Mouse (Mus musculus) hematopoietic stem cell, adult 5-6 weeks (primary cell): ENCODE data around the gene Wfikkn2. TPM values are rescaled to one million over a fixed set of nuclear protein-coding genes. Genes with fewer than 3 reads are reported as not detected.

Source experiments
- ATAC-seq, 2 experiments: fragments of 125-278 bp in 1 of 2; replicated peaks in 1 of 2; 2 replicates each; pipeline ENCODE4 v1.8.0; 2016 to 2017; ENCODE audit warnings: inconsistent platforms in 2 of 2, mild to moderate bottlenecking in 2 of 2, moderate number of reproducible peaks in 2 of 2, low read depth in 1 of 2, moderate TSS enrichment in 1 of 2; ENCODE audit not compliant: low FRiP score in 2 of 2, poor library complexity in 2 of 2, severe bottlenecking in 2 of 2, insufficient read depth in 1 of 2, low TSS enrichment in 1 of 2
- total RNA-seq: library from RNA; stranded (forward); fragments of 172-1452, 232-1000 nt; gene quantifications from 2 replicates; pipeline ENCODE4 v1.2.3, GENCODE M21; 2017

The Wfikkn2 gene
- total RNA-seq, result 0.30 and 0.50 TPM in 2 replicates

DNA sequence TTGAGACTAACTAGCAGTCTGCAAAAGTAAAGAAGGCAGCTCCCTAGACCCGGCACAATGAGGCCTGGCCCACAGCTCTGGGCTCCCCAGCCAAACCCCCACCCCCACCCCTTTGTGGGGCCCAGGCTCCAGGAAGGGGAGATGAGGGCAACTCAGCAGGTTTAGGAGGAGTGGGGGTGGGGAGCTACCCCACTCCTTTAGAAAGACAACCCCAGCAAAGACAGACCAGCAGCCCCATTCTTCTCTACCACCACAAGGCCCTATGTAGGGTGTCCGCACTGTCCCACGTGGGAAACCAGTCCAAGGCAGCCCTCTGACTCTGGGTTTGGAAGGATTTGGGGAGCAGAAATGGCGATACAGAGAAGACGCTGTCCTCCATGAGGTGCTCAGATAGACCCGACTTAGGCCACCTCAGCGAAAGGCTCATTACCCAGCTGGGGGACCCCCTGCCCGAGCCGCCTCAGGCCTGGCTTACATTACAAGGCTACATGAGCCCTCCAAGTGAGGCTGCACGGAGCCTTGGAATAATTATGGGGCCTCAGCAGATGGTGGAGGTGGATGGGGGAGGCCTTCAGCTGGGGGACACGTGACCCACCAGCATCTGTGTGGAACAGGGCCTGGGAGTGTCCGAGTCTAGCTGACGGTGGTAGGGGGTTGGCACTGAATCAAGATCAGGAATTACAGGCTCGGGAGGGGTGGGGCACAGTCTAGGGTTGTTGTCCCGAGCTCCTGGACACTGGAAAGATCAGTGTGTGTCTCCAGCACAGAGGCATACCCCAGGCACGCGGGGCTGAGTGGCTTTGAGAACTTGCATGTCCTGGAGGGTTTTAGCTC, at the start of gene Wfikkn2:
Gene Wfikkn2 (minus strand): TSS at position 51 of the 834 bp plus-strand sequence.
- no peak for ATAC-seq

DNA sequence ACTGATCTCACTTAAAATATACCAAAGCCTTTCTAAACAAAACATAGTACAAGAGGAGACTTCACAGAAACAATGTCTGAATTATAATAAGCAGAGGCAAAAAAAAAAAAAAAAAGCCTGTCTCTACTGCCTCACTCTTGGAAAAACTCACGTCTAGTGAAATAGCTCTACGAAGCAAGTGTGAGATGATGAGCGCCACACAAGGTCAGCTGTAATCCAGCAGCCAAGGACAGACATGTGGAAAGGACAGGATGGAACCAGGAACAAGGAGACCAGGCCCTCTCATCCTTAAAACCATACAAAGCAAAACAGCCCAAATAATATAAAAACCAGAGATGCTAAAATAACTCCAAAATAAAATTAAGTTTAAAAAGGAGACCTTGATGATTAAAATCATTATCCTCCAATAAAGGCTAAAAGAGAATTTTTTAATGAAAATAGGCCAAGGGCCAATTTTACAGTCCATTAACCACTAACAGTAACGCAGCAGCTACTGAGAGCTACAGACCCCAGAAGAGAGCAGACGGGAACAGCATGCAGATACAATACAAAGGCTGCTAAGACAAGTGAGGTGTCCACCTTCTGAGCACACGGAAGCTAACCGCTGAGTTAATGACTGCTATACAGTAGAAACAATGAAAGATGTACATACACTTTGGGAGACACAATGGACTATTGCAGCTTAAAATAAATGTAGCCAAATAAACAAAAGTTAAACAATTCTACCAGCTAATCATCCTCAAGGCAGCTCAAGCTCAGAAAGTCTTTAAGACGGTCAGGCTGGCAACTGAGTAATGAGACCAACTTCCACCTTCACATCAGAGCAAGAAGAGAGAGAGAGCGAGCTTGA, 49.4 kb upstream of the Wfikkn2 start:
- ATAC-seq, result no peak

DNA sequence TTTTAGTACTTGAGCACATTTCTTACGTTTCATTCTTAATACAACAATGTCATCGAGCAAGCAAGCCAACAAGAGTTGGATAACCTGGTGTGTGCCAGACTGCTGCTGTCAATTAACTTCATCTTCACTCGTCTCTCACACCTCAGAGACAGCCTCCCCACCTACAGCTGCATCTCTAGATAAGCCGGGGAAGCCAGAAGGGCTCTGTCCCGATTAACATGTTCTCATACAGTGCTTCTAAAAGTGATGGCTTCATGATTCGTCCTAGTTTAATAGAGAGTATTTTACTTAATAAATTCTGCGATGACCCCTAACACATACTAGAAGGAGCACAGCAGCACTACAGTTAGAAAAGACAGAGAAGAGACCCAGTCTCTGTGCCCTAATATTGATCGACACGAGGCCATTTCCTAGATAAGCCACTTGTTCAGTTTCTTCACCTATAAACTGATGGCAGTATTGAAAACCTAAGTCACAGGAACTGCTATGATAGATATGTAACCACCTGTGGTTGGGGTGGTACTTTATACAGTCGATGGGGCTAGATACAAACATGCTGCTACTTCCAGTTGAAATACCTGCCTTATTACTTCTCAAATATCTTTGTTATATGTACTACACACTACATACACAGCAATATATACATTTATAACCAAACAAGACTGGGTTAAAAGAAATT, 44.4 kb upstream of the Wfikkn2 start:
- 0 out of 4 replicates have a peak, but pooled peaks of 1 of the 2 experiments have one; percentile 29 for ATAC-seq

DNA sequence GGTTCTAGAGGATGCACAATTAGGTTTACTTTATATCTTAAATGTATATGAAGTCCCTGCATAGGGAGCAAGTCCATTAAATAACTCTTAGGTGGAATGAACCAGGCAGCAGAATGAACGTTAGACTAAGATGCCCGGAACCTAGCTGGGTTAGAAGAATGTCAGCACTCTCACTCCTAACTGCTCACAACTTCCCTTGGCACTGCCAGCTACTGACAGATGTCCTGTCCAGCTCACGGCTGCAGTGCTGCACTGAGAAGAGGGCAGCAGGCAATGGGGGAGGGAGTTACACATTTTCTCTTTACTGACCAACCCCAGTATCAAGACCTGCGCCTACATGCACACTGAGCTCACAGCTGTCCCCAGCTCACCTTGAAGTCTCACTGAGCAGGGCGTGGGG, 41.3 kb upstream of the Wfikkn2 start:
- no peak for ATAC-seq

DNA sequence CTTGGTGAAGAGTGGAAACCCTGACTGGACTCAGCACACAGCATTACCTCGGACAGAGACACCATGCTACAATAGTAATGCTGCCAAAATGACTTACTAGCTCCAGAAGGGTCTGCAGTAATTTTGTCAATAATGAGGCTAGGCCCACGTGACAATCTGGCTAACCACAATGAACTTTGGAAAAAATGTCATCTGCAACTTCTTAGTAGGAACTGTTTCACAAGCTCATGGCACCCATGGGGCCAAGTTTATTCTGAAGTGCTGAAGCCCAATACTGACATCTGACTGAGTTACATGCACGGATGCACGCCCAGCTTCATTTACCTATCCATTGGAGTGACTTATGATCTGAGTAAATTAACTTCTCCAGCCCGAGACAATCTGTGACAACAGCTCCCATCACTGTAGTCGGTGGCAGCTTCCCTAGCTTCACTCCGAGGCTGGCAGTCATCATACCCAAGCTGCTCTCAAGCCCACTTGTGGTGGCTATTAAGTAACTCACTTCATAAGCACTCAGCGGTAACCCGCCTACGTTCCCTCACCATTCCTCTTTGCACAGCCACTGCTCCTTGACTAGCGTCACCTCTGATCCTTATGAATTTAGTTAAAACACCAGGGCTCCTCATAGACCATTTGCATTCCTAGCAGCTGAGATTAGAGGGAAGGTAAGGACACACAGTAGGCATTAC, 40.2 kb upstream of the Wfikkn2 start:
- ATAC-seq, result no peak

DNA sequence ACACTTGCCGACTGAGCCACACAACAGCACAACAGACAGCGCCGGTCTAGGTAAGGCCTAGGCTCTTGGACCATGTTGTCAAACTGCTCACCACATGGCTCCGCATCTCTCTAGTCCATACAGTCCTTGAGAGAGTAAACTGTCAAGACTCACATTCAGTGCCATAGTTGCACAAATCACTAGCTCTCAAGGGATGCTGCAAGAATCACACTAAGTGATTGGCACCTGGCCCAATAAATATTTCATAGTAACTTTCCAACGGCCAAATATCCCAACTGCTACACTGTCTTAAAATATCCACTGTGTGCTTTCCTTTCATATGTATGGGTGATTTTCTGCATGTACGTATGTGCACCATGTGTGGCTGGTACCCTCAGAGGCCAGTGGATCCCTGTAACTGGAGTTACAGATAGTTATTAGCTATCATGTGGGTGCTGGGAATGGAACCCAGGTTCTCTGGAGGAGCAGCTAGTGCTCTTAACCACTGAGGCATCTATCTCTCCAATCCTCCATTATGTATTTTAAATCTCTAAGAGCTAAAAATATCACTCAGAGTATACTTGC, 37.8 kb upstream of the Wfikkn2 start:
- ATAC-seq, result no peak

DNA sequence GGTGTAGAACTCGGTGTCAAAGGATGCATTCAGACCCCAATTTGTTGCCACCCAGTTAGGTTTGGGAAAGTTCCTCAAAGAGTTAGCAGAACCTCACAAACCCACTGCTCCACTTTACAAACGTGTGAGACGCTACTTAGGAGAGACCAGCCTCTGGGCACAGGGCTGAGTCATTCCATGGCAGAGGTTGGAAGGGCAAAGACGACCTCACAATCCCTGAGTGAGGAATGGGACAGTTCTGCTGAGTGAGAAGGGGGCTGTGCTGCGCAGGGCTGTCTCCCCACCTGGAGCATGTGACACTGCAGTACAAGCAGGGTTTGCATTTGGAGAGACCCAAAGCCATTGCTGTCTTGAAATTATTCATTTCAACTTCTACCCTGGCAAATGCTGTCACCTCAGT, 36.5 kb upstream of the Wfikkn2 start:
- ATAC-seq, result no peak

DNA sequence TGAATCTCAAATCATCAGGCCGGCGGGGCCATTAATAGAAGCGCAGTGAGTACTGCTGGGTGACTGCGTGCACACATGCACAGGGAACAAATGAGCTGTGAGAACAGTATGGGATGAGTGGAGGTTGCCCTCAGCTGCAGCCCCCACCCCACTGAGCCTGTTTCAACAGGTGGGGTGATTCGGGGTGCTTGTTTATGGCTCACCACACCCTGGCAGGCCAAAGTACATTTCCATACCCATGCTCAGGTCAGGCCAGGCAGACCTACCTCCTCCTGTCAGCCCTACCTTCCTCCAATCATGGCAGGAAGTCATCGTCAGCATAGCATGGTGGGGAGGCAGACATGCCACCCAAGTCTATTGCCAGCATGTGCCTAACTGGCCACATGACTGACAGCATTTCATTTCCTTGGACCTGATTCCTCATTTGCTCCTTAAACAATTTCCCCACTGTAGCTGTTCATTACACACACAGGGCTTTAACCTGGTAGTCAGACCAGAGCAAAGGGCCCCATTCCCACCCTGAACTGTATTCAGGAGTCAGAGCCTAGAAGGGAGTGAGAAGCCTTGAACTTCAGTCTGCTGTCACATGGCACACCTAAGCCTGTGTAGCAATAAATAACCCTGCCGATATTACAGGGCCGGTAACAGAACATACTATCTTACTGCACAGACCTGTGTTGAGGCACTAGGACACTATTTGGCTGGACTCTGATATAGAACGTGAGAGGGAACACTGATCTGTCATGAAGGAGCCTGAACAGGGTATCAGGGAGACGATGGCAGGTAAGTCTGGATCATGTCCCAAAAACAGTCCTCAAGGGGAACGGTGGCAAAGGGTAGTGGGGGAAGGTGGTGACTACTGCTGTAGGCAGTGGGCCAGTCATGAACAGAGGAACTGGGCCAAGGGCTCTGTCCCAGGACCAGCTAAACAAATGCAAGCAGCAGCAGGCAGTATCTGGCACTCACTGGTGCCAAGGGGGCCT, 35.7 kb upstream of the Wfikkn2 start, which contains the start of gene Gm21885:
Gene Gm21885 (plus strand): TSS at position 675 of the 983 bp plus-strand sequence.
- ATAC-seq, result no peak

DNA sequence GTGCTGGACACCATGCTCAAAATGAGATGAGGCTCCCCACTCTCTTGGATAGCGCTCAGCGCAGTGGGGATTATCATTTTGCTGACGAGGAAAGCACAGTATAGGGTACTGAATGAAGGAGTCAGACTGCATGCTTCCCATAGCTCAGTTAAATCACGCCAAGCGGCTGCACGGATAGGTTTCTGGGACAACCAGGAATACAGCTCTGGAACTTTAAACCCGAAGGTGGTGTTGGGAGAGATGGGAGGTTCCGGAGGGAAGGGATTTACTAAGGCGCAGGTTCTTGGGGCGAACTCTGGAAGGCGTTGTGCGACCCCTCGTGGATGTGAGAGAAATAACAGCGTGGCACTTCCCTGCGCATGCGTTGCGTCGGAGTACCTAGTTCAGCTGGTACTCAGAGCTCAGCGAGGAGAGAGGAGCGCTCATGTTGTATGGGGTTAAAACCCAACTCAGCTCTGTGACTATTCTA, 31.1 kb upstream of the Wfikkn2 start:
- peak; percentile 85 to 88 for ATAC-seq

DNA sequence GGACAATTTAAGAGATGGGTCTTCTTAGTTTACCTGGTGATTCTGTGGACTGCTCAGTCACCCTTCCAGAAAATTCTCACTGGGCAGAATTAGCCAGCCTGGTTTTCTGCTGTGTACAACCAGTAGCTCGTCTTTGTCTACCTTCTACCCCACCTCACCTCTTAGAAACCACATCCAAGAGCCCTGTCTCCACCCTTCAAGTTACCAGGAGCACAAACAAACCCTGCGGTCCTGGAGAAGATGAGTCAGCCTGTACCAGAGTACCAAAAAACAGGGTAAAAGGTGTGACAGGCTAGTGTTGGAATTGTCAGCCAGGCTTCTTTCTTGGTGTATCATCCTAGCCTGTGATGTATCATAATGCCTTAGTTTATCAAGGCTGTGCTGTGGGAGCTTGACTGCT, 29.9 kb upstream of the Wfikkn2 start:
- ATAC-seq, result no peak

DNA sequence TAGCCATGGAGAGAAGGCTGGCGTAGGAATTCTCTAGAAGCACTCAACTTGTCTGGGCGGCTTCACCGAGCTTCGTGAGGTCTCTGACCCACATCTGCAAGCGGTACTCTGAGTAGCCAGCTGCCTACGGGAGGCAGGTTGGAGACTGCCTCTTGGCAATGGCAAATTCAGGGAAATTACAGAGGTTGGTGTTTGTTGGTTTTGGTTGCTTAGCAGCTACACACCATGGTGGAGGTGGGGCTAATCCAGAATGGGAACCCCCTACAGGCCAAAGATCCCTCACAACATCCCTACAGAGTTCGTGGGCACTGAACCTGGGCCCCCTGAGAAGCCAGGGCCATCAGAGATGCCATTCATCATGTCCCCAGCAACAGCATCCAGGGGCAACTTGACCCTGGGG, 29.4 kb upstream of the Wfikkn2 start:
- no peak for ATAC-seq

DNA sequence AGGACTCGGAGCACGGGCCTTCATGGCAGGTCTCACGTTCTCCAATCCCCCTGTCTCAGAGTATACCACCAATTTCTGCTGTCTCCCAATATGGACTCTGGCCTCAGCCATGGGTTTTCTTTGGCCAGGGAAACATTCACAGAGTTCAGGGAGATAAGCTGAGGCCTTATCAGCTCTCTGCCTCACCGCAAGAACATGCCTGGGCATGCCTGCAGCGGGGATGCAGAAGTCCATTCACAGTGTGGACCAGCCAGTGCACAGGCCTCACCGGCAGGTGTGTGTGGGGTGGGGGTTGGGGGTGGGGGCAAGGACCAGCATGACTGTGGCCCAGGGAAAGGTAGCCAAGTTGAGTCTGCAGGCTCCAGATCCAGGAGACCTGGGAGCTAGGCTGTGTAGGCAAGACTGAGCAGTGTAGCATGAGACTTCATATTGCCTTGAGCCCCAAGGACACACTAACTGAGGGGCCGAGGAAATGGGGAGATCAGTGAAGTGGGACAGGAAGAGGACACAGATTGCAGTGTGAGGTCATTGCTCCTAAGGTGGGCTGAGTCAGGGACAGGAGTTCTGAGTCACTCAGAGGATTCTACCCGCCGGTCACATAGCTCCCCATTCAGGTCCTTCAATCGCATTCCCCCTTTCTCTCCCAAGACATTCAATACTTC, 28.5 kb upstream of the Wfikkn2 start:
- ATAC-seq, result no peak

DNA sequence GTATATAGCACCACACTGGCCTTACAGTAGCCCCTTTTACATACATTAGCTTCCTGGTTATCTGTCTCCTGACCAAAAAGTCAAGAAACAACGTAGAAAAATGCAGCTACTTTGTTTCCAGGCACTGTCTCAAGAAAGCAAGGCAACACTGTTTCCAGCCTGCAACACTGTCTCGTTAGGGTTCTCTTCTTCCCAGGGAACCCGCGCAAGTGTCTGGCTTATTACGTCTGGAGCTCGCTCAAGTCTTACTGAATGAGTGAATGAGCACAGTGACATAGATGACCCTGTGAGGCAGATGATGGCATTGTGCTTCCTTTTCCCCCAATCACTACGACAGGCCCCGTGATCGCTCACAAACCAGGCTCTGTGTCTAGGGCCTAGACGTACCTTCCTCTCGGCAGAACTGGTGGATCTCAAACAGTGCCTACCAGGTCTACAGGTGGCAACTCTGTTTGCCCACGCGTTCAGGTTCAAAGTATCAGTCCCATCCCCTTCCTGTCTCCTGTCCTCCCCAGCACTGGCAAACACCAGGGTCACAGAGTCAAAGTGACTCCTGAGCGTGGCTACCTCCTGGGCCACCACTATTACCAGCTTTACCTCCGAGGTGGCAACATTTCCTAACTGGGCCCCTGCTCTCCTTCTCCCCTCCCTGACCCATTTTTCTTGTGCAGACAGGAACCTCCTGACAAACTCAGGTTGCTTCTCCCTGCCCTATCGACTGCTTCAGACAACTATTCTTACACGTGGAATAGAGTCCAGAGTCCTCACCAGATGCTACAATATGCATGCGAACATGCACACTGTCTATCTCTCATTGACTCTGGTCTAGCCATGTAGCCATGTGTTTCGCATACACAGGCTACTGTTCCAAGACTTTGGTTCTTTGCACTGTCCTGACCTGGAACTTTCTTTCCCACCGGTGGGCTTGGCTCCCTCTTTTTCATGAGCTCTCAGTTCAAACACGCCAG, 27.4 kb upstream of the Wfikkn2 start:
- ATAC-seq, result no peak

DNA sequence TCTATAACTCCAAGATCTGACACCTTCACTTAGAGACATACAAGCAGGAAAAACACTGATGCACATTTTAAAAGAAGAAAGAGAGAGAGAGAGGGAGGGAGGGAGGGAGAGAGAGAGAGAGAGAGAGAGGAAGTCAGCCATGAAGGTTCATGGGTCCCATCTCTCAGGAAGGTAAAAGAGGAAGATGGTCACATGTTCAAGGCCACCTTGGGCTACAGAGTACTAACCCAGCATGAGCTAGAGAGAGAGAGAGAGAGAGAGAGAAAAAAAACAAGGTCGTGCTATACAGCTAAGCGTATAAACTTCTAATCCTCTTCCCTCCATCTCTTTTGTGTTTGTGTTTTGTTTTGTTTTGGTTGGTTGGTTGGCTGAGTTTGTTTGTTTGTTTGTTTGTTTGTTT, 25.2 kb upstream of the Wfikkn2 start:
- ATAC-seq, result no peak
